Mouse (Mus musculus) c-Kit-negative CD71-positive TER-119-positive erythroid progenitor cells, embryonic 14.5 days (primary cell): ENCODE measurements at regions not wholly inside any gene's neighbourhood (a gene's known extent, or its start where the extent isn't known, plus 50 kb on each side); places are given as distances from the start of the nearest gene placed in this dataset.

Experiments
- DNase-seq: peaks from one replicate; pipeline ENCODE4 v3.0.0-alpha.2; 2013; ENCODE audit warnings: low read depth, low spot score

GRCm38 (mm10) chr8:90192856-90193255, 155.3 kb downstream of the Tox3 start:
- DNase-seq: no peak

- no peak for DNase-seq
Observed at GRCm38 (mm10) chr8:90182807-90183206, 165.3 kb downstream of the Tox3 start.

- DNase-seq: no peak
Observed at GRCm38 (mm10) chr8:90176771-90177170, 171.4 kb downstream of the Tox3 start.

- no peak for DNase-seq
Observed at GRCm38 (mm10) chr8:90176335-90176734, 171.8 kb downstream of the Tox3 start.

GRCm38 (mm10) chr8:90166639-90167038, 181.5 kb downstream of the Tox3 start:
- no peak for DNase-seq

- no peak for DNase-seq
Observed at GRCm38 (mm10) chr8:90151477-90151876, 196.7 kb downstream of the Tox3 start.

- DNase-seq: no peak
Observed at GRCm38 (mm10) chr8:90149903-90150302, 198.2 kb downstream of the Tox3 start.

GRCm38 (mm10) chr8:90134626-90135025, 213.5 kb downstream of the Tox3 start:
- no peak for DNase-seq

- no peak for DNase-seq
Observed at GRCm38 (mm10) chr8:90130704-90131267, 217.4 kb downstream of the Tox3 start.

GRCm38 (mm10) chr8:90125426-90125825, 222.7 kb downstream of the Tox3 start:
- DNase-seq: no peak

- no peak for DNase-seq
Observed at GRCm38 (mm10) chr8:90123101-90123500, 225.0 kb downstream of the Tox3 start.

GRCm38 (mm10) chr8:90121935-90122334, 226.2 kb downstream of the Tox3 start:
- no peak for DNase-seq

GRCm38 (mm10) chr8:90121017-90121416, 227.1 kb downstream of the Tox3 start:
- DNase-seq: no peak

- no peak for DNase-seq
Observed at GRCm38 (mm10) chr8:90115436-90115835, 232.7 kb downstream of the Tox3 start.

GRCm38 (mm10) chr8:90100509-90100908, 247.6 kb downstream of the Tox3 start:
- no peak for DNase-seq

- no peak for DNase-seq
Observed at GRCm38 (mm10) chr8:90082630-90083029, 265.5 kb downstream of the Tox3 start.

GRCm38 (mm10) chr8:90076381-90076780, 271.8 kb downstream of the Tox3 start:
- no peak for DNase-seq

GRCm38 (mm10) chr8:90075796-90076195, 272.3 kb downstream of the Tox3 start:
- no peak for DNase-seq

GRCm38 (mm10) chr8:90070006-90070405, 278.1 kb downstream of the Tox3 start:
- DNase-seq: no peak

GRCm38 (mm10) chr8:90069411-90069993, 278.6 kb downstream of the Tox3 start:
- DNase-seq: no peak

- no peak for DNase-seq
Observed at GRCm38 (mm10) chr8:90068441-90068840, 279.7 kb downstream of the Tox3 start.

GRCm38 (mm10) chr8:90064381-90064780, 283.8 kb downstream of the Tox3 start:
- no peak for DNase-seq

- no peak for DNase-seq
Observed at GRCm38 (mm10) chr8:90063291-90063690, 284.9 kb downstream of the Tox3 start.
